Mouse (Mus musculus) Patski (cell line): ENCODE measurements at regions not wholly inside any gene's neighbourhood (a gene's known extent, or its start where the extent isn't known, plus 50 kb on each side); places are given as distances from the start of the nearest gene placed in this dataset.

Experiments used
- ATAC-seq: fragments of 100-300 bp; one replicate; pipeline ENCODE4 v1.8.0; 2021
- CTCF ChIA-PET: fragments of 350-600 bp; sonication (Branson Sonifier 250); formaldehyde crosslinking; loops from one replicate; lab custom pipeline; 2022; ENCODE audit warnings: inconsistent platforms; lab: Charles Lee
- POLR2A ChIA-PET: fragments of 350-600 bp; sonication (Branson Sonifier 250); formaldehyde crosslinking; loops from one replicate; lab custom pipeline; 2022; ENCODE audit warnings: antibody characterized with exemption, inconsistent platforms; lab: Charles Lee
- DNase-seq: peaks from one replicate; pipeline ENCODE4 v3.0.0-alpha.2; 2011; ENCODE audit warnings: low read depth, low spot score
- H3K27me3 ChIP-seq: fragments of 371-371 bp; one replicate; pipeline ENCODE4 v1.5.1; 2021
- CTCF ChIP-seq: fragments of 100-300 bp; IDR thresholded peaks from one replicate; pipeline ENCODE4 v1.5.1; 2021
- in situ Hi-C: fragments of 300-500 bp; cut with MboI; formaldehyde crosslinking; loops from 3 replicates; pipeline ENCODE4 v1.11.1; 2018; ENCODE audit warnings: low pct_unique_long_range_greater_than_20kb, mixed read lengths

DNA sequence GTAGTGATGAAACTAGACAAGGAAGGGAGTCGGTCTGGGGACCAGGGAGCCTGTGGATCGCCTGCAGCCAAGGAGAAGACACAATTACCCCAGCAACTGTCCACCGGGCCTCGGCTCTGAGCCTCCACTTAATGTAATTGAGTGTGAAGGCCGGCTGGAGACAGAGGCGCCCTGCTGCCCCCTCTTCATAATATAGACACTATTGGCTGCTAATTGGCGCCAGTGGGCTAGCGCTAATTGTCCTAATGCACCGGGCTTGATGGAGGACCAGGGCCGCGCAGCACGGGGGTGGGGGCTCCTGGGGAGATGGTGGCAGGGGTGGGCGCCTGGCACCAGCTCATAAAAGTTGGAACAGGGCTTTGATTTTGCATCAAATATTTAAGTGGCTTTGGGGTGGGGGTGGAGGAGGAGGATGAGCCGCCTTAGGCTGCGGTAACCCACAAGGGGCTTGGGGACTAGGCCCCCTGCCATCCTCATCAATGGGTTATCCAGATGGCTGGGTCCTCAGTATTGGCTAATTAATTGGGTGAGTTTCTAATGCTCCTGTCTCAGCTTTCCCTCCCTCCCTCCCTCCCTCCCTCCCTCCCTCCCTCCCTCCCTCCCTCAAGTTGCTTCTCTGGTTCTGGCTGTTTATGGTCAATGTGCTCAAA is 455.3 kb downstream of the Med13l start:
- in situ Hi-C loops: no loop called here
- POLR2A ChIA-PET: no interaction called here

DNA sequence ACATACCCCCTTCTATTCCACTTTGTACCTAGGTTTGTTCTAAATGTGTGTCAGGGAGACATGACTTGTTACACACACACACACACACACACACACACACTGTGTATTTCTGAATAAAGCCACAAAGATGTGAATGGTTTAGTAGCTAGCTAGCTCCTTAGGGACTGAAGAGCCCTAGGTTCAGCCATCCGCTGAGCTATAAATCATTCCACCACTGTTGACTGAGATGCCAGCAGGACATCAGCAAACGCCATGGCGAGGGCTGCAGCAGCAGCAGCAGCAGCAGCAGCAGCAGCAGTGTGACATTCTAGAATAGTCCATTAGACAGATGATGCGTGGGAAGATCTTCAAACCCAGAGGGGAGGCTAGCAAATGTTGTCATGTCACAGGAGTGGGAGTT is 455.9 kb downstream of the Med13l start:
- CTCF ChIA-PET: no interaction called here
- in situ Hi-C loops: no loop called here
- DNase-seq: no peak

More for the DNA sequence above, 455.3 kb downstream of the Med13l start:
- DNase-seq: no peak
- CTCF ChIA-PET: no interaction called here
- H3K27me3 ChIP-seq: peaks cover 2% of the 10 kb centered on the region
- no peak for ATAC-seq
- TF ChIP-seq CTCF: no peak

DNA sequence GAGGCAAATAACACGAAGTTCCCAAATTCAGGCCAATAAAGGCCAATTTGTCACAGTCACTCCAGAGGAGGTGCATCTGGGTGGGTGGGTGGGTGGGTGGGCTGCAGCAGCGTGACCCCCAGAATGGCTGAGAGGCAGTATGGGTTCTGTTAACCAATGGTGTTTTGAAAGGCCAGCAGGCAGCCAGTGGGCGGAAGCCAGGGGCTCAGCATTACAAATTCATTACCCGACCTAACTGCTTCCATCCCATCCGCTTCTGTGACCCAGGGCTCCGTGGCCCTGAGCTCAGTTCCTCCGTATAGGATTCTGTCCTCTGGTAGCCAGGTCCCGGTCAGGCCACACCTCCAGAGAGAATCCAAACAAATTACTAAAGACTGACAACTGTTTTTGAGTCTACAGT is 463.5 kb downstream of the Med13l start:
- no peak for TF ChIP-seq CTCF
- ATAC-seq (no peak), DNase-seq (no peak)
- ChIA-PET CTCF (no interaction called here), POLR2A (no interaction called here)
- in situ Hi-C loops: no loop called here
- H3K27me3 ChIP-seq: peaks cover 5% of the 10 kb centered on the region

More for the DNA sequence above, 455.9 kb downstream of the Med13l start:
- no peak for TF ChIP-seq CTCF
- peaks cover 1% of the 10 kb centered on the region for H3K27me3 ChIP-seq
- no peak for ATAC-seq
- POLR2A ChIA-PET: no interaction called here

DNA sequence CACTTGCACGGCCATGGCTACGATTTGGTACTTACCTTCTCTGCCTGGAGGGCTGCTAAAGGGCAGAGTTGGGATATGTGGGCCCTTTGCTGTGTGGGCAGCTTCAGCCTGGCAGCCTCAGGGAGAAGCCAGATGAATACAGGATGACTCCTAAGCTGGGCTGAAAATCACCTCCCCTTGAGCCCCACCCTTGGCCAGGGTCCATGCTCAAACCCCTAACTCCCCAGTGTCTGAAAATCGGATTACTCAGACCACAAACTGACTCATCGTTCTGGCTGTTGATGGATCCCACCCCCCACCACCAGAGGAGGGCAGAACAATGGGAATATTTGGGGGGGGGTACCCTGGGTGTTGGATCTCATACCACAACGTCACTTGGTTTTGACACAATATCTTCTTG is 471.6 kb downstream of the Med13l start:
- no peak for DNase-seq
- TF ChIP-seq CTCF: no peak
- H3K27me3 ChIP-seq: no peaks in the 10 kb centered on the region
- ATAC-seq: no peak
- ChIA-PET POLR2A (no interaction called here), CTCF (no interaction called here)
- in situ Hi-C loops: no loop called here

DNA sequence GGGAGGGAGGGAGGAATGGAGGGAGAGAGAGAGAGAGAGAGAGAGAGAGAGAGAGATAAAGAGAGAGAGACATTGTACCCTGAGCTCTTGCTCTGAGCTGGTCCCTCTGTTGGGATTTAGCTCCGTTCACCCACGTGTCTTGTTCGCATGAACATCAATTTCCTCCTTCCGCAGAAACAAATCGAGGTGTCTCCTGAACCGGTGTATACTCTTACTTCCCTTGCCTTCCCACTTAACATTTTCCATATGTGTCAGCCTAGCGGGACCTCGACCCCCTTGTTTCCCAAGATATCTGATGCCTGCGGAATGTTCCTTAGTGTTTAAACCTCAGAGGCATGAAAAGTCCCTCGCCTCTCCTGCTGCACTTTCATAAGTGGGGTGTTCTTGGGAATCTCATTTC is 484.1 kb downstream of the Med13l start:
- in situ Hi-C loops: no loop called here
- ChIA-PET CTCF (no interaction called here), POLR2A (no interaction called here)
- no peak for TF ChIP-seq CTCF
- DNase-seq (no peak), ATAC-seq (no peak)
- no peaks in the 10 kb centered on the region for H3K27me3 ChIP-seq

DNA sequence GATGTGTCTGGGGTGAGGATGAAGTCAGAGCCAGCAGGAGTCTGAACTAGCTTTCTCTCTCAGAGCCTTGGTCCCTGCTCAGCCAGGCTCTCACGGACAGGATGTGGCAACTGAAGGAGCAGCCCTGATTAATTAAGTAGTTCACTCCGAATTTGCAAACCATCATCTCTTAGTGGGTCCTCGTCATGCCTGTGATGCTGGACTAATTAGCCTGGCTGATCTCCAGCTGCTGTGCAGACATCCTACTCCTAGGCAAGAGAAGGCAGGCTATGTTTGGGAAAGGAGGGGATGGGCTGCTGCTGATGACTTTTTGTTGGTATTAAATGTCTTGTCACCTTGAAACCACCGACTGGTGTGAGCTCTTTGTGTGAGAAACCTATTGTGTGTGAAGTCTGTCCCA is 487.1 kb downstream of the Med13l start:
- ChIA-PET CTCF (no interaction called here), POLR2A (no interaction called here)
- ATAC-seq (no peak), DNase-seq (no peak)
- no peak for TF ChIP-seq CTCF
- no peaks in the 10 kb centered on the region for H3K27me3 ChIP-seq
- in situ Hi-C loops: no loop called here

DNA sequence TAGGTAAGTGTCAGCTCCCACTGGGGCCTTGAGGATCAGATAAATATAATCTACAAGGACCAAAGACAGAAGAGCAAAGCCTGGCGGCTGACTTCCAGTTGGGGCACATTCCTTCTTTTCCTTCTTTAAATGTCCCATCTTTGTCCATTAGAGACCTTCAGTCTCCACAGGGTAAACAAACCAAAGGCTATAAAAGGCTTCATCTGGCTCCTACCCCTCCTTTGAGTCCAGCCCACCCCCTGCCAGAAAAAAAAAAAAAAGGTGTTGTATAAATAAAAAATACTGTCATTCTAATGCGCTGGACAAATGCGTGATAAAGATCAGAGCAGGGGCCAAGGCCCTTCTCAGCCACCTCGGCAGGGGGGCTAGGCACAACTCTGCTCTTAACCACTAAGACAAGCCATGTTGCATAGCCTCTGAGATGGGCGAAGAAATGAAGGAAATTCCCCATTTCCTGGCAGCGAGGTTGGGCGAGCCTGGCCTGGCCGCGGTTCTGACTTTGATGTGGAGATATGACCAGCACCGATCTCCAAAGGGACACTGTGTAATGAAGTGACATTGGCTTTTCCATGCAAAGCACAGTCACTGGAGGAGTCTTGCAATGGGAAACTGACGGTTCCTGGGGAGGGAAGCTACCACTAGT is 492.0 kb downstream of the Med13l start:
- no peak for TF ChIP-seq CTCF
- ChIA-PET CTCF (no interaction called here), POLR2A (no interaction called here)
- in situ Hi-C loops: no loop called here
- H3K27me3 ChIP-seq: no peaks in the 10 kb centered on the region
- ATAC-seq (no peak), DNase-seq (no peak)

DNA sequence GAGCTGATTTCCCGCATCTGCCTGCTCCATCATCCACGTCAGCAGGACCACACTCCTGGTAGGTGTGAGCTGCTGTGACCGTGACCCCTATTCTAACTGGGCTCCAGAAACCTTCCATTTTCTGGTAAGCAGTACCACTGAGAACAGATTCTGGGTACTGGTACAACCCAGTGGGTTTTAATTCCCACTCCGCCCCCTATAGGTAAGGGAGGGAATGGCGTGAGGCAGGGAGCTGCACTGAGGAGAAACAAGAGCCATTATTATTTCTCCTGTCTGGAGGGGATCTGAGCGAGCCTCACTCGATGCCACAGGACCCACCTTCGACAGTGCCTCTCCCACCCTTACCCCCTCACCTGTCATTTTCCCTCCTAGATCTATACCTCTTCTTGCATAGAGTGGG is 493.3 kb downstream of the Med13l start:
- ATAC-seq (no peak), DNase-seq (no peak)
- no peaks in the 10 kb centered on the region for H3K27me3 ChIP-seq
- no peak for TF ChIP-seq CTCF
- ChIA-PET POLR2A (interaction anchor here (0.6 kb wide), 1 partner anchor 55 kb away, joined by 3 read pairs; no protein-coding TSS in a partner anchor), CTCF (no interaction called here)
- in situ Hi-C loops: no loop called here

DNA sequence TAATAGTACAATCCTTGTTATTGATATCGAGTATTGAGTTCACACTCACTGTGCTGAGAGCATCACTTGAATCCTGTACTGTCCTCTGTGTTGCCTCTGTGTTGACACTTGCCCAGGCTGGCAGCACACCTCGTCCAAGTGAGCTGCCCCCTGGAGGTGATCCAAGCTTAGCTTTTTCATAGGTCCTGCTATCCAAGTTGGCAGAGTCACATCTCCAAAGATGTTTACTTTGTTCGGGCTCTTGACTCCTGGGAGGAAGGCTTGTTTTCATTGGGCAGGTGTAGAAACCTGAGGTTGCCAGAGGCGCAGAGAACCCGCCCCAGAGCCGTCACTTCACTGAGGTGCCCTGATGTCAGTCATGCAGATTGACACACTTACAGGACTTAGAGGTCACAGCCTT is 493.9 kb downstream of the Med13l start:
- DNase-seq (no peak), ATAC-seq (no peak)
- no peaks in the 10 kb centered on the region for H3K27me3 ChIP-seq
- in situ Hi-C loops: no loop called here
- TF ChIP-seq CTCF: no peak
- POLR2A ChIA-PET: no interaction called here
- CTCF ChIA-PET: no interaction called here

DNA sequence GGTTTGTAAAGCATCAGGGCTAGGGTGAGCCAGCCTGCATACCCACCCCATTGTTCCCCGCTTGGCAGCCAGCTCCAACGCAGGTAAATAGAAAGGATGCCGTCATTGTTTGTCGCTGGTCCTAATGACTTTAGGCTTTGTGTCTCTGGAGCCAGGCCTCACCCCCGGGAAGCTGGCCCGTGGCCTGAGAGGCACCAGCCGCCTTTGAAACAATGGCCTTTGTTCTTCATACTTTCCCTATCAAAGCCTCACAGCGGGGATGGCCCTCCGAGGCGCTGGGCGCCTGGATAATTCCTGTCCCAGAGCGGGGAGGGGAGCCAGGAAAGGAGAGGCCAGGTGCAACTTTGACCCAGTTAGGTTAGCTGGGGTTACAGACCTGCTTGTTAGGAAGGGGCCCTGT is 495.0 kb downstream of the Med13l start:
- ChIA-PET POLR2A (no interaction called here), CTCF (no interaction called here)
- DNase-seq (no peak), ATAC-seq (no peak)
- no peak for TF ChIP-seq CTCF
- H3K27me3 ChIP-seq: no peaks in the 10 kb centered on the region
- in situ Hi-C loops: no loop called here

DNA sequence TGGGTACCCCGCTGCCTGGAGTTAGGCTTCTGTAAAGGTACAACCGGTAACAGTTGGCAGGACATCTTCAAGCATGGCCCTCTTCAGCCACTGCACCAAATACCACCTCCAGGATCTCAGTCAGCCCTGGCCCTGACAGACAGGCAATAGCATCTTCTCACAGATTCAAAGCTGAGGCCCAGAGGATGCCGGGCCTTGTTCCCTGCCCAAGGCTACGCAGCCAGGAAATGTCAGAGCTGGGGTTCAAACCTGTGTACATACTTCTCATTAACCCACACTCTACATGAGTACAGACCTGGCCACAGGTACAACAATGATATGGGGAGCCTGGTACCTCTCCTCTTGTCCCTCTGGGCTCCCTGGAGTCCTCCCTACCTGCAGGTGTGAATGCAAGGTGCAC is 497.3 kb downstream of the Med13l start:
- no peak for TF ChIP-seq CTCF
- ATAC-seq (no peak), DNase-seq (no peak)
- ChIA-PET POLR2A (no interaction called here), CTCF (no interaction called here)
- in situ Hi-C loops: no loop called here
- H3K27me3 ChIP-seq: peaks cover 3% of the 10 kb centered on the region
